Comparison of ENCODE assay signal across 23 mouse cellular contexts in genomic region chr3:123316066-123316465, GRCm38 (mm10). TPM values are rescaled to one million over a fixed set of nuclear protein-coding genes. Genes with fewer than 3 reads are reported as not detected.
DNase-seq lines count a peak whose midpoint lies in the region; ATAC-seq and TF ChIP-seq lines count a peak whose summit lies in the region.
"Had no signal": no experiment of that assay in that cellular context is flagged by ENCODE, and none has a peak within 500 bp of the region (broad histone marks: within the 10 kb centered on the region; RNA-seq: fewer than 3 reads in every experiment).

No protein-coding gene starts in this region.

- H3K9ac ChIP-seq in kidney, postnatal 0 days (ENCODE audit: low read depth, low read length) = no peak overlapping the region
- no peak overlapping the region for H3K9ac ChIP-seq in intestine, postnatal 0 days (ENCODE audit: low read depth, low read length)
- H3K9ac ChIP-seq: embryonic facial prominence, embryonic 15.5 days; forebrain, postnatal 0 days; kidney, embryonic 15.5 days; limb, embryonic 15.5 days; liver, postnatal 0 days had no signal

- H3K4me1 ChIP-seq in kidney, postnatal 0 days (replicated peaks; ENCODE audit: insufficient read depth, low read length) = no peaks in the 10 kb centered on the region
- H3K4me1 ChIP-seq in intestine, postnatal 0 days (replicated peaks; ENCODE audit: control insufficient read depth, insufficient read depth, low read length) = no peaks in the 10 kb centered on the region
- H3K4me1 ChIP-seq: embryonic facial prominence, embryonic 15.5 days; limb, embryonic 15.5 days had no signal

- no peaks in the 10 kb centered on the region for H3K27me3 ChIP-seq in kidney, postnatal 0 days (ENCODE audit: insufficient read depth, low read length)
- H3K27me3 ChIP-seq in intestine, postnatal 0 days (replicated peaks; ENCODE audit: control insufficient read depth, insufficient read depth, low read length) = no peaks in the 10 kb centered on the region
- H3K27me3 ChIP-seq: embryonic facial prominence, embryonic 15.5 days; kidney, embryonic 15.5 days; limb, embryonic 15.5 days; Patski had no signal

- TF ChIP-seq CTCF in kidney, postnatal 0 days (IDR thresholded peaks at IDR 0.05; ENCODE audit: low read depth) = no peak
- TF ChIP-seq CTCF in intestine, postnatal 0 days (IDR thresholded peaks at IDR 0.05; ENCODE audit: low read depth) = no peak

- no peaks in the 10 kb centered on the region for H3K9me3 ChIP-seq in kidney, postnatal 0 days (replicated peaks; ENCODE audit: low read length)
- no peaks in the 10 kb centered on the region for H3K9me3 ChIP-seq in intestine, postnatal 0 days (ENCODE audit: control insufficient read depth)
- H3K9me3 ChIP-seq: embryonic facial prominence, embryonic 15.5 days; hindbrain, embryonic 10.5 days; kidney, embryonic 15.5 days; limb, embryonic 15.5 days had no signal

- peak; percentile 18 for DNase-seq in kidney, postnatal 0 days (ENCODE audit: low spot score)
- DNase-seq in kidney, adult 9 months = no peak
- peak; percentile 49 for DNase-seq in thymus, postnatal 0 days (ENCODE audit: low spot score)
- no peak for DNase-seq in layer of hippocampus, adult 9-11 months
- no peak for DNase-seq in adrenal gland, adult 18-20 months (ENCODE audit: low spot score in 2 of 2)
- DNase-seq: adrenal gland, postnatal 36 days; cerebellum, adult 11-12 months; cerebellum, postnatal 14 days; forebrain, postnatal 0 days; gastrocnemius, postnatal 36 days; layer of hippocampus, postnatal 36 days; liver, postnatal 0 days; lung, postnatal 14 days; right cerebral cortex, postnatal 25 days had no signal

- peaks cover 3% of the 10 kb centered on the region; the same call in 1 of the 2 replicates for H3K36me3 ChIP-seq in kidney, postnatal 0 days (ENCODE audit: insufficient read depth, low read length)
- peaks cover 19% of the 10 kb centered on the region for H3K36me3 ChIP-seq in intestine, postnatal 0 days (ENCODE audit: control insufficient read depth, insufficient read depth)
- H3K36me3 ChIP-seq: hindbrain, embryonic 10.5 days; kidney, embryonic 15.5 days had no signal

- 61% methylated on average over 6 of the region's 6 CpGs for WGBS in kidney, postnatal 0 days
- WGBS in intestine, postnatal 0 days = 63% methylated on average over 6 of the region's 6 CpGs

- ATAC-seq in kidney, postnatal 0 days (replicated peaks; ENCODE audit: low FRiP score, low read depth) = 0 out of 2 replicates have a peak, but pooled peaks have one; percentile 38
- peak; percentile 43 to 63 for ATAC-seq in hematopoietic stem cell, adult 5-6 weeks (replicated peaks in 1 of 2; ENCODE audit: insufficient read depth in 1 of 2, low FRiP score in 2 of 2, low TSS enrichment in 1 of 2, low read depth in 1 of 2, poor library complexity in 2 of 2, severe bottlenecking in 2 of 2)
- no peak for ATAC-seq in intestine, postnatal 0 days
- ATAC-seq: activated CD4-positive, CD25-positive, alpha-beta regulatory T cell, adult 4 months; forebrain, postnatal 0 days; liver, postnatal 0 days; midbrain, embryonic 16.5 days; Patski had no signal

- no peak overlapping the region for H3K4me2 ChIP-seq in kidney, postnatal 0 days (ENCODE audit: low read length)
- H3K4me2 ChIP-seq in intestine, postnatal 0 days (replicated peaks; ENCODE audit: low read depth) = no peak overlapping the region
- H3K4me2 ChIP-seq: embryonic facial prominence, embryonic 15.5 days; kidney, embryonic 15.5 days; limb, embryonic 15.5 days had no signal

- no peak overlapping the region for H3K27ac ChIP-seq in kidney, postnatal 0 days
- H3K27ac ChIP-seq in intestine, postnatal 0 days (ENCODE audit: low read depth, low read length) = no peak overlapping the region
- H3K27ac ChIP-seq: embryonic facial prominence, embryonic 15.5 days; hindbrain, embryonic 10.5 days; kidney, embryonic 15.5 days; limb, embryonic 15.5 days had no signal

- no peak overlapping the region for H3K4me3 ChIP-seq in kidney, postnatal 0 days (replicated peaks; ENCODE audit: low read depth, low read length)
- H3K4me3 ChIP-seq in intestine, postnatal 0 days (ENCODE audit: low read depth, low read length) = no peak overlapping the region
- H3K4me3 ChIP-seq: embryonic facial prominence, embryonic 15.5 days; hindbrain, embryonic 10.5 days; kidney, embryonic 15.5 days; limb, embryonic 15.5 days had no signal

RNA-seq across cellular contexts. Expression of gene Sec24d, which starts 48.8 kb away (rescaled TPM):
- 51.4 and 61.1 TPM in 2 replicates for polyA plus RNA-seq in kidney, postnatal 0 days (2015; fragmentation: Nextera tagmentation; extraction: Ambion mirVana)
- 19.0 and 22.5 TPM in 2 replicates for total RNA-seq in hematopoietic stem cell, adult 5-6 weeks (2017)
- 24.4 and 25.6 TPM in 2 replicates for polyA plus RNA-seq in thymus, postnatal 0 days (2015; fragmentation: Nextera tagmentation; extraction: Ambion mirVana)
- polyA plus RNA-seq in intestine, postnatal 0 days (2015; fragmentation: Nextera tagmentation; extraction: Ambion mirVana) = 210 and 211 TPM in 2 replicates
- total RNA-seq in adrenal gland, adult 18-20 months (2021) = 100 to 1,000 TPM in 1 of 2 experiments, 10 to 100 TPM in 1; 45.0 to 159 TPM

Comparison
In these comparisons a context has a peak if more than half of its experiments do, and no peak if none do; other contexts are left out.
1. DNase-seq: peak in kidney, postnatal 0 days (single experiment) and thymus, postnatal 0 days (single experiment); none in kidney, adult 9 months (single experiment), layer of hippocampus, adult 9-11 months (single experiment) and adrenal gland, adult 18-20 months (0 of 2).